Mouse (Mus musculus) bone marrow macrophage, adult 2 months (primary cell): ENCODE data around the gene Tmem220.

Experiments
- CTCF ChIP-seq: IDR thresholded peaks from 2 replicates; pipeline ENCODE4 v1.5.1; 2012; ENCODE audit warnings: low read depth, mild to moderate bottlenecking, low read length, moderate library complexity
- POLR2A ChIP-seq: IDR thresholded peaks from 2 replicates; pipeline ENCODE4 v1.6.1; 2012; ENCODE audit warnings: mild to moderate bottlenecking, low read depth, low read length, borderline replicate concordance

DNA sequence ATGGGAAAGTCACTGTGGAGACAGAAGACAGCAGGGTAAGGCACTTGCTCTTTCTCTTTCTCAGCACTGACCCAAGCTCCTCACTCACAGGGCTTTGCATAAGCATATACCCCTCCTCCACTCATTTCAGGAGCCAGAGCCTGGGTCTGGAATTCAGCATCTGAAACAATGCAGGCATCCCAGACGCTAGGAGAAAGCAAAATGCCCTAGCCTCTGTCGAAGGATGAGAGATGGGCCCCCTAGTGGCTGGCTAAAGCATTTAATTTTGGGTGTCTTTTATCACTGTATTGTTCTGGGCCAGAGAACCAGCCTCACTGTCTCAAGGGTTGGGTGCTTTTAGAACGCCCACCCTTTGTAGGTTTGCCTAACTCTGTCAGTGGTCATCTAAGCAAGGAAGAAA is 55.2 kb downstream of the Tmem220 start:
- TF ChIP-seq CTCF (peak; percentile 72), POLR2A (no peak)
